Mouse (Mus musculus) left cerebral cortex, adult 8-10 months (tissue): ENCODE measurements around the gene Prkn. TPM values are rescaled to one million over a fixed set of nuclear protein-coding genes. Genes with fewer than 3 reads are reported as not detected.
A peak's percentile ranks its signal among the peaks of the same experiment; 100 is the strongest.

Source experiments
- DNase-seq, 2 experiments: peaks; one replicate each; pipeline ENCODE4 v3.0.0; 2022; ENCODE audit warnings: low spot score in 2 of 2
- total RNA-seq, 4 experiments: library from RNA; stranded (reverse); gene quantifications; 2 replicates each; pipeline ENCODE4 v1.2.4; 2022

Gene Prkn
- total RNA-seq, 4 experiments from 2014 or later: 17.6 to 23.7 (median 21.6) TPM

DNA sequence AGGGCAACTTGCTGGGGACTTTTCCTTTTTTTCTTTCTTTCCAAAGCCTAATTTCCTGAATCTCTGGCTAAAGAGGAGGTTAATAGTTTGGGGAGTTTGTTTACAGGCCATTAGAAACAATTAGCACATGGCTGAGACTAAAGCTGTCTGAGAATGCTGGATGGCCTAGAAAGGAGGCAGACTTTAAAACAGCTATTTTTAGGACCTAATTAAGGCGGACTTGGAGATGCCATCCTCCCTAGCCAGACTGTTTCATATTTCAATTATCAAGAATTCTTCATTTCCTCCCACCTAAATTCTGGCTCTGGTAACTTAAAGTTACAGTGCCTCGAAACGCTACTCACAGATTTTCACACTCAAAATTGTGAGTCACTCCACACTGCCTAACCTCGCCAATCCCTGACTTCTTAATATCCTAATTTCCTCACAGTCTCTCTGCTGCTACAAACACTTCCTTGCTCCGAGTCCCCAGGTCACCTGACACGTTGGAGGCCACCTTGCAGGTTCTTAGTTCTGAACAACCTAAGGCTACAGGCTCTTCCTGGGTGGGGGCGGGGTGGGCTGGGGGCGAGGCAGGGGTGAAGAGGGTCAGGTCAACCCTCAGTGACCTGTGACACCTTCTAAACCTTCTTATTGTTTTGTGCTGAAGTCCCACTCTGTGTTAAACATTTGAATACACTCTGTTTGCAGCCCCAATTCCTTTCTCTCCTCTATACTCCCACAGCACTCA lies 674.0 kb downstream of the Prkn start:
- peak in 1 of 2 experiments; percentile 20 for DNase-seq

DNA sequence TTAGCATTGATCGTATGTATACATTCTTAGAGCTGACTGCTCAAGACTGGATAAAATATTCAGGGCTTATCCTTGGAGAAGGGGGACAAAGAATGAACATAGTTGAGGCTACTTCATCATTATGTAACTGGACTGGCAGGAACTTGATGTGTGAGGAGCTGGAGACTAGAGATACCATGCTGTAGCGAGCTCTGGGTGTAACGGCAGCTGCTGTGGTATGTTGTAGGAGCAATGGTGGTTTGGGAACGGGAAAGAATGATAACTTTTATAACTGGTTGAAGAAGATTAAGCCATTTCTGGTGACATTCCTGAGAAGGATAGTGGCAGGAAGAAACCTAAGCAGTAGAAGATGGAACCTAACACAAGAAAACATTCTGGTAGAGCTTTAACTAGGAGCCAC lies 675.4 kb downstream of the Prkn start:
- DNase-seq: no peak

DNA sequence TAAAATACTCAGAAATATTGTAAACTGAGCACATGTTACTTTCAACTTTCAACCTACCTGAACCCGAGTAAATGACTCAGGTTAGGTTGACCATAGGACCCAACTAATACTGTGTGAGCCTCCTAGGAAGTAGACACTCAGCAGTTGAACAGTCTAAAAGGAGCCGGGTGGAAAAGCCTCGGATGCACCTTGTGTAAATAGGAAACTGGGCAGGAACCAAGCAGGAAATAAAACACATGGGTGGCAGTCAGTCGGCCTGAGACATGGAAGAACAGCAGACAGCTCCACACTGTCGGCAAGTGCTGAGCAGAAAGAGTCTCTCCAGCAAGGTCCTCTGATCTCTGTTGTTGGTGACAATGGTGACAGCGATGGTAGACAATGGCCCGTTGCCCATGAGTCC lies 676.0 kb downstream of the Prkn start:
- no peak for DNase-seq

DNA sequence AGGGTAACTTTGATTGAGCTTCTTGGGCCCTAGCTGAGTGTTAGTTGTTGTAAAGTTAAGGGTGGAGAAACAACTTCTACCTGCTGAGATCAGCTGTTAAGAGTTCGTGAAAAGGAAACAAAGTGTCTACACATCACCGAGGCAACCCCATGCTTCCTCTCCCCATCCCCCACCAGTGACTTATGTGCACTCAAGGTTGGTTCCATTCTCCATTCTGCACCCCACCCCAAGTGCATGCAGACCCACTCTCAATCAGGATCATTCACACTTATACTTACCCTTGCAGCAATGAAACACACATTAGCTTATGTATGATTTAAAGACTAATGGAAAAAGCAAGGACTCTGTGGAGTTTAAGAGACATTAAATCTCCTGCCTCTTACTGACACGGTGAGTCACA lies 691.9 kb downstream of the Prkn start:
- no peak for DNase-seq

DNA sequence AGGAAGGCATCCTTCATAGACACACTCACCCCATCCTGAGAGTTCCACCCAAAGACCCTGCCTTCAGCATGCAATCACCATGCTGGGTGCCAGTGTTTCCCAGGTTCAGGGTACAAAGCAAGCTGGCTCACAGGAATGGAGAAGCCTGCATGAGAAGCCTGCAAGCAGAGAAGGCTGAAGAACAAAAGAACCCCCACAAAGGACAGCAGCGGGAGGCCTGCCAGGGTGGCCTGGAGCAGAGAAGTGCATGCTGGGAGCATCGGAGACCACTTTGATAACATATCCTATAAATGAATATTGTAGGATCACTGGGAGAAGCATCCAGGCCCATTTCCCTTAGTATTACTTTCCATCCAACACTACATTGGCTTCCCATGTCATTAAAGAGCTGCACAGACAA lies 692.6 kb downstream of the Prkn start:
- no peak for DNase-seq

DNA sequence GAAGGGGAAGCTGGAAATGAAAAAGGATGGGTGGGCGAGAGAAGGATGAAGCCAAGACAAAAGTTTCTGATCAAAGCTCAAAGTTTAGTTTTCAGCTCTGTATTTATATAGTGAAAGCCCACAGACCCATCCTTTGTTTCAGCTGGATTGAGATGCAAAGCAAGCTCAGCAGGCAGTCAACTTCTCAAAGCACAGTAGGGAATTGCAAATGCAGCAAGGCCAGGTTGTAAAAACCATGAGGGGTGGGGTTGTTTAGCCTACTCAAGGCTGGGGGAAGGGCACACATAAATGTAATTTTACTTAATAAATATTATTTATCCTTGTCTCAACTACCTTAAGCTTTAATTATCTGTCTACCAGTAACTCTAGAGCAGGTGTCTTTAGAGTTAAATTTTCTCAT lies 693.7 kb downstream of the Prkn start:
- DNase-seq: no peak

DNA sequence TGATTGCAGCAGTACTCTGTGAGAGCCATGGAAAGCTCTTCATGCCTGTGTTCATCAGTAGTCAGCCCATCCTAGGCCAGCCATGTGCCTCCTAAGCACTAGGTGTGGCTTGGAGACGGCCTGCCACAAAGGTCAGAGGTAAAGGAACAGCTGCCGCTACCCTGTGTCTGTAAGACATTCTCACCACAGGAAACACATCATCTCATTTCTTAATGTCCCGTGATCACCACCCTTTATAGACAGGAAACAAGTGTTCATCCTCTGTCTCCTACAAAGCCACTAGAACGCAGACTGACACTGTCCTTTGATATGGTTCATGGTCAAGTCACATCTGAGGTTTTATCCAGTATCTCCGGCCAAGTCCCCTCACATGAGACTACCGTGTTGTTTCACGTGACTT lies 698.6 kb downstream of the Prkn start:
- no peak for DNase-seq

DNA sequence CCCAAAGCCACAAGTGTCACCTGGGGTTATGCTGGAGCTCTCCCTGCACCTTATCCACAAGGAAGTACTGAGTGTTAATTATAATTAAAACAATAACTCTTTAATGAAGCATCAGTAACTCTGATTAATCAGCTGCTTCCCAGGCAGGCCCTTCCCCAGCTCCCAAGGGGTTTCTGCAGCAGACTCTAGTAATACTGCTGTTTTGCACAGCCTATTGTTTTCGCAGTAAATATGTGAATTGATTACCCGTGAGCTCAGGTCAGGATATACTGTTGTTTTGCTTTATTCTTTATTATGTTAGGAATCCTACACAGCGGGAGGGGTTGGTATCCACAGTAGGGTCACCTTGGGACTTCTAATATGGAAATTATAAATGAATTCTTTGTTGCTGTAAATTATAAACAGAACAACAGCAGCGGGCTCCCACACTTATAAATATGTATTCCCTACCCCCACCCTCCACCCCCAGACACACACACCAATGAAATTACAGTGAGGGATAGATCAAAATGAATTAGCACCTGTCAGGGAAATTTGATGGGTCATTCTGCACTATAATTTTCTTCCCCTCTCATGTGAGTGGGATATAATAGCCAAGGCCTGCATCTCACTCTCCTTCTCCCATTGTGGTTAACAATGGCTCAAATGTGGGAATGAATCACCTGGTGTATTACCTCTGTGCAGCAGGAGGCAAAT lies 701.9 kb downstream of the Prkn start:
- no peak for DNase-seq

DNA sequence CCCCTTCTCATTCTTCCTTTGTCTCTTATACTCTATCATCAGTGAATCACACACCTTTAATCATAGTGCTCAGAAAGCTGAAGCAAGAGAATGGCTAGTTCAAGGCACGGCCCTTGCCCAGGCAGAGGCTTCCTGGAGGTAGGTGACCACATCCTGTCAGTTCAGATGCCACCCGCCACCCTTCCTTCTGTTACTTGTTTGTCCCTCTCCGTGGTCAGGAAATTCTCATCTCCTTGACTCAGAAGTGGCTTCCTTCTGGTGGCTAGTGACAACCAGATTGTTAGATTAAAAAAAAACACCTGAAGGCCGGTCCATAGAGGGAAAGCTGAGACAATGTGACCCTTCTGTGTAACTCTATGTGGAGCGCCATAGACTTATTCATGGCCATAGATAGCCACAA lies 710.4 kb downstream of the Prkn start:
- no peak for DNase-seq

DNA sequence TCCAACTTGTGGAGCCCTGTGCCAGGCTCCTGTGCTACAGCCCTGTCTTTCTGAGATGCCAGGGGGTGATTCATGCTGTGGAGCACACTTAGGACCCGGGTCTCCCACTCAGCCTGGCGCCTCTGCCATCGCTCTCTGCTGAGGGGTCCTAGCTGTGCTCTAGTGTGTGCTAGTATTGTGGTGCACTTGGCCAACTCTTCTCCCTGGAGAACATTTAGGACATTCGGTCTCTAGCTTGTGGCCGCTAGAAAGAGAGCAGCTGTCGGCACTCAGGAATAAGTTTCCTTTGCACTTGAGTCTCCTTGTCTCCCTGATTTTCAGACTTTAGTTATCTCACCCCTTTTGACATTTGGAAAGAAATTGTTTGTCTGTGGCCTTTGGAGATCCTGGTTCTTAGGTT lies 725.5 kb downstream of the Prkn start:
- DNase-seq: no peak

DNA sequence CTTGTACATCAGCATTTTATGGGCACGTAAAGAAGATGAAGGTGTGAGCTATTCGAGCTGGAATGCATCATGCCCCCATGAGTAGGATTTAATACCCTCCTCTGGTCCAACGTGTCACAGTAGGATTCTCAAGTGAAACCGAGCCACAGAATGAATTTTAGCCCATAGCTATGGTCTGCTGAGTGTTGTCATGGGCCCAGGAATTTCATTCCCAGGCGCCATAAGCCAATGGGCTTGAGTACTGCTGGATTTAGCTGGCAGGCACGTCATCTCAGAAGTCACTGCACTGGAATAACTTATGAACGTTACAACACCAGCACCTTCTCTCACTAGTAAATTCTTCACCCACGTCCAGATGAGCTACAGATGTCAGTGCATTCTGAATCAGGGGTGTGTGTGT lies 730.2 kb downstream of the Prkn start:
- no peak for DNase-seq

DNA sequence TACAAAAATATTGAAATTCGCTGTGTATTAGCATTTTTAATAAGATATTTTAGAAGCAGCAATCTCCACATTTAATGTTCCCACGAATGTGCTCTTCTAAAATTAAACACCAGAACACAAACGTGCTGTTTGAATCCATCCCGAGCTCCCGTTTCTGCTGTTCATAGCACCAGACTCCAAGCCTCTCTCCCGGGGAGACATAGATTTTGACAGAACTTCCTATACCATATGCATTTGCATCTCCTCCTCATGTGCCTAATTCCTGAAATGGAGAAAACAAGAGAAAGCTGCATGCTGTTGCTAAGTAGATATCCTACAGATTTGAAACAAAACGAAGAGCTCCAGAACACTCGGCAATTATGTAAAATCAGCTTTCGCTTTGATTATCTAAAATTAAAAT lies 733.5 kb downstream of the Prkn start:
- peak in 1 of 2 experiments; percentile 40 for DNase-seq

DNA sequence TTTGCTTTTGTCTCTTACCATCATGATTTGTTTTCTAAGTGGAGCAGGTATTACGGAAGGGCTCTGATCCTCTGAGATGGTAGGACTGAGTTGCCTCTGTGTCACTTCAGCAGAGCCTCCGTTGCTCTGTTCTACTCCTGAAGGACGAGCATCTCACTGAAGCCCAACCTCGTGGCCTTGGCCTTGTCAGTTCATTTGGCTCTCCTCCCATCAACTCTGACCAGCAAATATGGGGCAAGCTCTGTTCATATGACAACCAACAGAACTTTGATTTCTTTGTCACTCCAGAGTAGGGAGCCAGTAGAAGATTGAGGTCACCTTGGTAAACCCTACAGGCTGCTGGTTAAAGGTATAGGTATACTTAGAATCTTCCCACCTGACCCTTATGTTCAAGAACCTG lies 745.3 kb downstream of the Prkn start:
- no peak for DNase-seq

DNA sequence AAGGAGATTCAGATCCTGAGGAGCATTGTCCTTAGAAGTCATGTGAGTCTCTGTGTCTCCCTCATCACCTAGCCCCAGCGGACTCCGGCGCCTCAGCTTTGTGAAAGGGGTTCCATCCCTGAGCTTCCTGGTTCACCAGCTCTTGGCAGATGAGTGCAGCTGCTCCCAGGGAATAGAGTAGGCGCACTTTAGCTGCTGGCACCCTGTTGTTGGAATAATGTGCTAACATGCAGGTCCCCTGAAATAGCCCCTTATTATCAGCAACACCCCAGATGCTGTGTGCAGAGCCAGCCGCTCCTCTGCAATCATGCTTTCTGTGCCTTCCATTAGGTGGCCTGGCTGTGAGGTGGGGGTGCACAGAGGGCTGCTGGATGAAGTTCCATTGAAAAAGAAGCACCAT lies 767.7 kb downstream of the Prkn start:
- no peak for DNase-seq

DNA sequence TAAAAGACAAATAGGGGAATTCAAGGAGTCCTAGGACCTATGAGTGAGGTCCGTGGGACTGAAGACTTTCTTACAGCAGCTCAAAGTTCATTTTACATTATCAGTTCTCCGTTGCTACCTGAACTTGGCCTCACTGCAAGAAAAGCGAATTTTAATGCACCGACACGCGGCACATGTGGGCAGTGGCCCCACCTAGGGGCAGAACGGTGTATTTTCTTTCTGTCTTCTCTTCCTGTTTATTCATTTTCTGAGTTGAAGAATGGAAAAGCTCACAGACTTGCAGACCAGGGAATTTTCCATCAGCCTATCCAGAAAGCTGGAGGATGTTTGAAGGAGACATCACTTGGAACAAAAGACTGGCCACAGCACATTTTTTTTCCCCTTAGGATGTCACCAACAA lies 771.3 kb downstream of the Prkn start:
- DNase-seq: peak; percentile 54 to 55

DNA sequence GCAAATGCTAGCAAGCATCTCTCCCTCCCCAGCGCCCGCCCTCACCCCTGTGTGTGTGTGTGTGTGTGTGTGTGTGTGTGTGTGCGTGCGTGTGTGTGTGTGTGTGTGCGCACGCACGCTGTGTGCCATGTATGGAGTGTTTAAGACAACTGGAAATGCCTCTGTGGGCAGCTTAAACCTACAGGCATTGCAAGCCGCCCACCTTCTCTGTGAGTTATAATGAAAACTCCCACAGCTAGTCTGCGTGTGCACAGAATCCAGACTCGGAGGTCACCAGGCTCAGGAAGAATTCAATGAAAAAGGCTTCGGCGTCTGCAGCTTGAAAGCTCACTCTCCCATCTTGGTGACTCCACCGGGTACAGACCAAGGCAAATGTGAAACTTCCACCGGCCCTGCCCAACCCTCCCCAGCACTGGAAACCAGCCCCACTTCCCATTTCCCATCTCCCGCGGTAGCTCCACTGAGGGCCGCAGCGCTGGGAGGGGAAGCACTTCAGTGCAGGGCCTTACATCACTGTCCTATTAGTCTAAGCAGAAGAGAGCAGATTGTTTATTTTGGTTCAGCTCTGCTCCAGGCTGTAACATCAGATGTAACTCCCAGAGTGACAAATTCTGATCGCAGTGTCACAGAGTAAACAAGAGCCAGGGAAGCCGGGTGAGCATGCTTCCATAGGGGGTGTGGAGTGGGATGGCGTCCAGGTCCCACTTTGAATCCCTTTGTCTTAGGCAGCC lies 772.8 kb downstream of the Prkn start:
- peak in 1 of 2 experiments; percentile 47 for DNase-seq

DNA sequence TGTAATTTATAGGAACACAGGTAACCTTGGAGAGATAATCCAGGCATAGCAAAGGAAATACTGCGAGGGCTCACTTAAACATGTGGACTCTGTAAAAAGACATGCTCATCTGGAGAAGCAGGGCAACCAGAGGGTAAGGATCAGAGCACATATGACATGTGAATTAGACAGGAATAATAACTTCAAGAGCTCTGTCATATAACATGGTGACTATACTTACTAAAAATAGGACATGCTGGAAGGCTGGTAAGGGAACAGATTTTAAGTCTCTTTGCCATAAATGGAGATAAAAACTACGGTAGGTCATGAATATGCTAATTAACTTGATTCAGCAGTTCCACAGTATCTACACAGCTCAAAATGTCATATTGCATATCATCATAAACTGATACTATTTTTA lies 777.4 kb downstream of the Prkn start:
- DNase-seq: no peak

DNA sequence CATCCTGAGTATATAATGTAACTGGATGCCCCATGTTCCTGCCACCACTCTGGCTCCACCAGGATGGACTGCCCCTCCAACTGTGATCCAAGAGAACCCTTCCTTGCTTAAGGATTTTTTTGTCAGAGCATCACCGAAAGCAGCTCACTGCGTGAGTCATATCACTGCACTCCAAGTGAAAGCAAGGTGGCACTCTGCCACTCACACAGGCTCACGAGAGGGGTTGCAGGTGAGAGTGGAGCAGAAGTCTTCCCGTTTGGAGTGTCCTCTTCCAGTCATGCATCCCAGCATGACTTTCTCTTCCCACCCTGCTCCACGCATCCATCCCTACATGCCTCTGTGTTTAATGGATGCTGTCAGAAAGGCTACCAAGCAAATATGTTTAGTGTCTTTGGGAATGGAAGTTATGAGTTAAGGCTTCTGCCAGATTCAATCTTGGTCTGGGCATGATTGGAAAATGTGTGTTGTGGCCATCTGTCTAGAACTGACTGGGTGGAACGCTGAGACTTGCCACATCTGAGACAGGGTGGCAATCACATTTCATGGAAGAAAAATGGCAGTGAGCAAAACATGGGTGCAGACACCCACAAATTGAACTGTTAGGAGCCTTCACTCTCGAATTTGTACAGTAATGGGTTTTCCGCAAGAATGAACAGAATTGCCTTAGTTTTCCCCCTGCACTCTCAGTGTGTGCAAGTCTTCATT lies 778.9 kb downstream of the Prkn start:
- peak in 1 of 2 experiments; percentile 44 for DNase-seq

DNA sequence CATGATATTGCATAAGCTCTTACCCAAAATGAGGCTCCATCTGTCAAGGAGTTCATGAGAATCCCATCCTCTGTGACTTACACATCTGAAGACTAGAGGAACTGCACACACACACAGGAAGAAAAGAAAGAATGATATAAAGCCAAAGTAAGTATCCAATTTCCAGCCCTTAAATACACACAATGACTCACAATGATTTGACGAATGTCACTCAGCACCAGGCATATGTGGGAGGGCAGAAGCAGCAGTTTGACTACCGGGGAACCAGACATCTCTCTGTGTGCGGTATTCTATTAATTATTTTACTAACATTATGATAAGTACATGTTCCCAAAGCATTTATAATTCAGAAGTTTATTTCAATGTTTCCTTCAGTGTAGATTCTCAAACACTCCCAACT lies 780.6 kb downstream of the Prkn start:
- no peak for DNase-seq

DNA sequence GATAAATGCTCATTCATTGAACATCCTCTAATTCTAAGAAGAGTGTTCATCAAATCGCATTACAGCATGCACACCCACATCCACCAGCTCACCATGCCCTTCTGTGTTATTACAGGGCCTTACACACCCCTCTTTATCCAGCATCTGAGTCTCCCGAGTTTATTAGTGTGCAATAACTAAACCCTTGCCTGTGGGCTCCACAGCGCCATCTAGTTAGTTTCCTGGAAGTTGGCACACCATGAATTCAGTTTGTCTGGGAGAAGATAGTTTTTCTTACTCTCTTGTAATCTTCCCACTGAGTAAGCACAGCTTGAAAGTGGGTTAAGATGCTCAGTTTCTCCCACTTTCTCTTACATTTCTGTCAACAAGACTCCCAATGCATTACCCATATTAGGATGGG lies 781.3 kb downstream of the Prkn start:
- no peak for DNase-seq

DNA sequence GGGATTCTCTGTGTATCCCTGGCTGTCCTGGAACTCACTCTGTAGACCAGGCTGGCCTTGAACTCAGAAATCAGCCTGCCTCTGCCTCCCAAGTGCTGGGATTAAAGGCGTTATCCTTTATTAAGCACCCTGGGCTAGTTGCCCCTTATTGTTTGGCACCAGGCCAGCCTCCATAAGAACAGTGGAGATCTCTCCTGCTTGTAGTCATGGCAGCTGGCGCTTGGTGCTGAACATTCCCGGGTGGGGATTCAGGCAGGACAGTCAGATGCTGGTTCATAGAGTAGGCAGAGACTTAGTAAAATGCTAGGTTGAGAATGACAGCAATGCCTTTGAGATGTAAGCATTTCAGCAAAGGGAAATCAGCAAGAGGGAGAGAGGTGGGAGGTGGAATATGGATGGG lies 786.1 kb downstream of the Prkn start:
- no peak for DNase-seq

DNA sequence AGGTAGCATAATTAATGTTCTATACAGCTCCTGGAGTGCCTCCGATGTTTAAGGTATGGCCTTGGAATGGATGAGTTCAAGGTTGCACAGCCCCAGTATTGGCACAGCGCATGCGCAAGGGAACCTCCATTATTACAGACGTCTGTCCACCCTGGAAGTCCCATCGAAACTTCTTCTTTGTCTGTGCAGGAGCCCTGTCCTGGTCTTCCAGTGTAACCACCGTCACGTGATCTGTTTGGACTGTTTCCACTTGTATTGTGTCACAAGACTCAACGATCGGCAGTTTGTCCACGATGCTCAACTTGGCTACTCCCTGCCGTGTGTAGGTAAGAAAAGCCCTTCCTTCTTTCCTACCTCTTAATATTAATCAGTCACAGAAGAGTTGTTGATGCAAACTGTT lies 794.9 kb downstream of the Prkn start:
- DNase-seq: no peak
